Mouse (Mus musculus) bone marrow macrophage, adult 2 months (primary cell): ENCODE measurements around the gene Rusc2.

ENCODE experiments used
- CTCF ChIP-seq: IDR thresholded peaks from 2 replicates; pipeline ENCODE4 v1.5.1; 2012; ENCODE audit warnings: low read depth, mild to moderate bottlenecking, low read length, moderate library complexity
- POLR2A ChIP-seq: IDR thresholded peaks from 2 replicates; pipeline ENCODE4 v1.6.1; 2012; ENCODE audit warnings: mild to moderate bottlenecking, low read depth, low read length, borderline replicate concordance

- TF ChIP-seq CTCF: no peak
- TF ChIP-seq POLR2A: no peak
Observed at GRCm38 (mm10) chr4:43334771-43335170, 47.0 kb upstream of the Rusc2 start.
